Mouse (Mus musculus) olfactory bulb, adult 2 months (tissue): ENCODE measurements around the gene Gadd45gip1. TPM values are rescaled to one million over a fixed set of nuclear protein-coding genes. Genes with fewer than 3 reads are reported as not detected.

ENCODE experiments used
- H3K27ac ChIP-seq: fragments of 200-500 bp; 2 replicates; pipeline ENCODE4 v1.5.1; 2012; ENCODE audit warnings: low read depth, low read length; ENCODE audit not compliant: insufficient read depth
- H3K4me1 ChIP-seq: fragments of 200-500 bp; 2 replicates; pipeline ENCODE4 v1.6.1; 2012; ENCODE audit warnings: low read length; ENCODE audit not compliant: control insufficient read depth, insufficient read depth
- H3K4me3 ChIP-seq: fragments of 200-500 bp; 2 replicates; pipeline ENCODE4 v1.5.1; 2012; ENCODE audit warnings: mild to moderate bottlenecking, low read depth, low read length, moderate library complexity; ENCODE audit not compliant: insufficient read depth
- CTCF ChIP-seq: fragments of 200-500 bp; IDR thresholded peaks from 2 replicates; pipeline ENCODE4 v1.5.1; 2012; ENCODE audit warnings: low read depth, mild to moderate bottlenecking, low read length, moderate library complexity; ENCODE audit not compliant: insufficient read depth
- POLR2A ChIP-seq: fragments of 200-500 bp; IDR thresholded peaks from 2 replicates; pipeline ENCODE4 v1.6.1; 2012; ENCODE audit warnings: mild to moderate bottlenecking, low read depth, low read length, moderate library complexity; ENCODE audit not compliant: insufficient read depth
- WGBS: fragments of 180-500 bp; shearing (Covaris S2); methylation state at CpG from one replicate; pipeline ENCODE4 v1.1.7; 2018; 5-methylcytosine and 5-hydroxymethylcytosine counted together
- polyA plus RNA-seq: library from polyadenylated mRNA; stranded (reverse); fragments of >200 nt; gene quantifications from 2 replicates; pipeline ENCODE4 v1.2.4, GENCODE M21; 2012; ENCODE audit warnings: low replicate concordance; ENCODE audit not compliant: missing spikeins, insufficient read depth, insufficient read length

Gene Gadd45gip1
- polyA plus RNA-seq, 1 experiment = not detected

DNA sequence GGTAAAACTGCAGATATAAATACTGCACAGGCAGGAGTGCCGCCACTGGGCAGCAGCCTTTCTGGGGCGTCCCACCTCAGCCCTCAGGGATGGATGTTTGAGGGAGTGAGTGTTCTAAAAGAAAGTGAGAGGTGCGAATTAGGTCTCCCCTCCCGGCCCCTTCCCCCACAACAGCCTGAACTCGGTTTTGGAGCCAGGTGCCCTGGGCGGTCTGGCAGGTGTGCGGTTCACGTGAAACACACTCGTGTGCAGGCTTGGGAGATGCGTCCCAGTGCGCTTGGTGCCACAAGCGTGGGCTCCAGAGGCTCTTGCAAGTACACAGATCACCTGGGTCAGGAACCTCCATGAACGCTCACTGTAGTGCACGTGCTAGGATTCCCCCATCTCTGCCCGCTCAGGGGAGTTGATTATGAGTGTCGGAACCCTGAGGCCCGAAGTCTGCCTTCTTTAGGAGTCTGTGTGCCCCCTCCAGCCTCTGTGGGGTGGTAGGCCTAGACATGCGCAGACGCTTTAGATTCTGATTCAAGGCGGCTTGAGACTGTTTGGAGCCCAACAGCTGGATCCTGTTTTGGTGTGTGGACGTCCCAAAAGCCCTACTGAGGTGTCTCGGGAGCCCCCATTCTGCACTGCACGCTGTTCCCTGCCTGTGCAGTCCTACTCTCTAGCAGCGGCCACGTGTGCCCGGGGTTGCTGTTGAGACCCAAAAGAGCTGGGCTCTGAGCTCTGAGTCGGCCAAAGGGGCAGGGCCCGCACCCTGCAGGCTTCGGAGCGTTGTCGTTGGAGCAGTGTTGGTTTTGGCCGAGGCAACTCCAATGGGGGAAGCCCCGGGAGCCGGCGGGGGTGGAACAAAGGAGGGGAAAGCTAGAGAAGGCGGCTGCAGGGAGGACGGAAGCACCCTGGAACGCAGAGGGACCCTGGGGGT lies 45.3 kb upstream of the Gadd45gip1 start:
- peaks cover 59% of the 10 kb centered on the region for H3K4me1 ChIP-seq
- TF ChIP-seq CTCF (no peak), POLR2A (no peak)
- 0 out of 2 replicates have a peak overlapping the region, but pooled peaks have one; percentile 42 for H3K27ac ChIP-seq
- no peak overlapping the region for H3K4me3 ChIP-seq
- WGBS = 57% methylated on average over 38 of the region's 38 CpGs

GRCm38 (mm10) chr8:84786801-84787467 lies 44.4 kb upstream of the Gadd45gip1 start:
- 76% methylated on average over 11 of the region's 11 CpGs for WGBS
- no peak overlapping the region for H3K4me3 ChIP-seq
- TF ChIP-seq CTCF (no peak), POLR2A (no peak)
- 0 out of 2 replicates have a peak overlapping the region, but pooled peaks have one; percentile 3 for H3K27ac ChIP-seq
- peaks cover 54% of the 10 kb centered on the region for H3K4me1 ChIP-seq

DNA sequence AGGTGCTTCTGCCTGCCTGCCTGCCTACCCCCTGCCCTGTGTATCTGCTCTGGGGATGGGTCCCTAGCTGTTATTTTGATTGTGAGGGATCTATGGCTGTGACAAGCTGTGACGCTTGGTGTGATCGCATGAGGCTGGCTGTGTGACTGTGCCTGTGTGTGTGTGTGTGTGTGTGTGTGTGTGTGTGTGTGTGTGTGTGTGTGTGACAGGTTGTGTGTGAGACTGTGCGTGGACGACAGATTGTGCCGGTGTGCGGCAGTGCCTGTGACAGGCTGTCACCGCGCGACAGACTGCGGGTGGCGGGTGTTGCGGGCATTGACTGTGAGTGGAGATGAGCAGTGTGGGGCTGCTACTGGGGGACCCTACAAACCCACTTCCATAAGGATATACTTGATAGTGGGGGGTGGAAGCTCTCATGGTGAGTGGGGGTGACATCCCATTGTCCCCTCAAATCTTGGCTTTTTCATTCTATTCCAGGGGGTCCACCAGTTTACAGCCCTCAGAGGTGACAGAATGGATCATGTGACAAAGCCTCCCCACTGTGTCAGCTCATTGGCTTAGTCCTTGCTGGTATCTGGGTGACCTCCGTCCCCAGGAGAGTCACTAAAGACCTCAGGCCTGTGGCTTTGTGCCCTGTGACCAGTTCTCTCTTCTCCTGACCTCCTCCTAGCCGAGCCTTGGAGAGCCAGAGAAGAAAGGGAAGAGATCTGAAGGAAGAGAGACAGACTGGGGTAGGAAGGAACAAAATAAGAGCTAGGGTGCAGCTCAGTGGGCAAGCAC lies 43.6 kb upstream of the Gadd45gip1 start:
- no peak overlapping the region for H3K4me3 ChIP-seq
- TF ChIP-seq CTCF (no peak), POLR2A (no peak)
- 0 out of 2 replicates have a peak overlapping the region, but pooled peaks have one; percentile 16 for H3K27ac ChIP-seq
- peaks cover 50% of the 10 kb centered on the region for H3K4me1 ChIP-seq
- 79% methylated on average over 14 of the region's 14 CpGs for WGBS

- Histone ChIP-seq H3K4me1 (peaks cover 56% of the 10 kb centered on the region), H3K27ac (no peak overlapping the region), H3K4me3 (no peak overlapping the region)
- TF ChIP-seq CTCF (no peak), POLR2A (no peak)
- WGBS = 46% methylated on average over 11 of the region's 11 CpGs
Measured at GRCm38 (mm10) chr8:84788896-84789295, 42.4 kb upstream of the Gadd45gip1 start.

DNA sequence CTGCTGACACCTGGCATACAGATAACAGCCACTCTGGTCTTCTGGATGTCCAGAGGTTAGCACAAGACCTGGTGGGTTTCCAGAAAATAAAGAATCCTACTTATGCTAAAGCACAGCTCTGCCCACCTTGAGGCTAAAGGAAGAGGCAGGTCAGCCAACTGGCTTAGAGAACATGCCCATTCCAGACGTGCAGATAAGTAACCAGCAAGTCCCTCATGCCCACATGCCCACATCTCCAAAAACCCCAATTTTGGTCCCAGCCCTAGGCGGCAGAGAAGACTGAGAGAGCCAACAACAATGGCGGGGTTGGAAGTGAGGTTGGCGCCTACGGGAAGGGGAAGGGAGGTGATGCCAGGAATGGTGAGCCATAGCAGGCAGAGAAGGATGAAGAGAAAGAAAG lies 42.0 kb upstream of the Gadd45gip1 start:
- H3K4me1 ChIP-seq = peaks cover 56% of the 10 kb centered on the region

GRCm38 (mm10) chr8:84789855-84790486 lies 41.4 kb upstream of the Gadd45gip1 start:
- H3K4me3 ChIP-seq = no peak overlapping the region
- H3K27ac ChIP-seq = no peak overlapping the region
- 62% methylated on average over 9 of the region's 9 CpGs for WGBS
- no peak for TF ChIP-seq POLR2A
- no peak for TF ChIP-seq CTCF
- peaks cover 55% of the 10 kb centered on the region for H3K4me1 ChIP-seq

More for the DNA sequence above, 42.0 kb upstream of the Gadd45gip1 start:
- TF ChIP-seq CTCF (no peak), POLR2A (no peak)
- H3K27ac ChIP-seq = no peak overlapping the region
- 71% methylated on average over 5 of the region's 5 CpGs for WGBS
- no peak overlapping the region for H3K4me3 ChIP-seq

GRCm38 (mm10) chr8:84790537-84790936 lies 40.8 kb upstream of the Gadd45gip1 start:
- no peak overlapping the region for H3K27ac ChIP-seq
- H3K4me3 ChIP-seq = no peak overlapping the region
- WGBS = 80% methylated on average over 2 of the region's 2 CpGs

DNA sequence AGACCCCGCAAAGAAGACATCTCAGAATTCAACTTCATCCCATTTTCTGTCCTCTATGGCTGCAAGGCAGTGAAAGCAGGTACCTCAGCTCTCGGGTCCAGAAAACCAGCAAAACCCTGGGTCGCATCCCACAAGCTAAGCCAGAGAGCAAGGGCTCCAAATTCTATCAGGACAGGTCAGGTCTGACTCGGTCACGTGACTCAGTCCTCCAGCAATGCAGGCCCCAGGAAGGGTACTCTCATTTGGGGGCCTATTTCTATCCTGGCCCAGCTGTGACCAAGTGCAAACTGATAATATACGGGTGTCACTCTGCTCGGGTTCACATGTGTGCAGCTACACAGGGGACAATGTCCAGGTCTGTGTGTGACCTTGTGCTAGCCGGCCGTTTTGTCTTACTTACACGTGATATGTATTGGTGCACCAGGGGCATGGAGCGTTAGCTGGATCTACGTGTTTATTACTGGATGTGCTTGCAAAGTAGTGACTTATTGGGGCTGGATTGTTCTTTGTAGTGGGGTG lies 38.8 kb upstream of the Gadd45gip1 start:
- 82% methylated on average over 12 of the region's 12 CpGs for WGBS
- H3K4me1 ChIP-seq = peaks cover 39% of the 10 kb centered on the region
- no peak overlapping the region; the same call in 1 of the 2 replicates for H3K27ac ChIP-seq

More at GRCm38 (mm10) chr8:84790537-84790936, 40.8 kb upstream of the Gadd45gip1 start:
- TF ChIP-seq CTCF (no peak), POLR2A (no peak)
- peaks cover 49% of the 10 kb centered on the region for H3K4me1 ChIP-seq

More for the DNA sequence above, 38.8 kb upstream of the Gadd45gip1 start:
- no peak overlapping the region for H3K4me3 ChIP-seq
- TF ChIP-seq POLR2A (no peak), CTCF (no peak)
